Mouse (Mus musculus): ENCODE data around the gene Yipf2.
A peak's percentile ranks its signal among the peaks of the same experiment; 100 is the strongest.

DNA sequence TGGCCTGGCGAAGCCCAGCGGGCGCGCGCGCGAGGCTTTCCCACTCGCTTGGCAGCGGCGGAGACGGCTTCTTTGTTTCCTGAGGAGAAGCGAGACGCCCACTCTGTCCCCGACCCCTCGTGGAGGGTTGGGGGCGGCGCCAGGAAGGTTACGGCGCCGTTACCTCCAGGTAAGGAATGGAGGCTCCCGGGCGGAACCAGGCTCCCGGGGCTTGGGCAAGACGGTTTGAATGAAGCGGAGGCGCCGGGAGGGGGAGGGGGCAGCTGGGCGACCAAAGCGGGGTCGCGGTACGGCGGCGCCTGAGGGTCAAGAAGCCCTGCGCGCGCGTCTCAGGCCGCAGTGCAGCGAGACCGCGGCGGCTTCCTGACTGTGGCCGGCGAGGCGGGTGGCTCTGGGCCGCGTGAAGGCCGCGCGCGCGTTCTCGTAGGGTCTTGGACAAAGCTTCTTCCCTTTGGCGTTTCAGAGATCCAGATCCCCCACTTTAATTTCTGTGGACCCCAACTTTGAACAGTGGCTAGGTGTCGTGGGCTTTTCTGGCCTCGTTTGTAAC is 23.7 kb upstream of the Yipf2 start:
- TF ChIP-seq POLR2A (IDR thresholded peaks at IDR 0.05; ENCODE audit: borderline replicate concordance, extremely low read depth, low read depth, low read length) (peak; percentile 53; the same call in 1 of the 2 replicates), CTCF (IDR thresholded peaks at IDR 0.05; ENCODE audit: insufficient read depth, low read length) (no peak)
